Mouse (Mus musculus) layer of hippocampus, postnatal 10 days (tissue): ENCODE data around the gene Tmem179. TPM values are rescaled to one million over a fixed set of nuclear protein-coding genes. Genes with fewer than 3 reads are reported as not detected.

ENCODE experiments used
- DNase-seq, 2 experiments: peaks; one replicate each; pipeline ENCODE4 v3.0.0; 2021; ENCODE audit warnings: low spot score in 2 of 2
- total RNA-seq, 2 experiments: library from RNA; stranded (reverse); gene quantifications; 2 replicates each; pipeline ENCODE4 v1.2.3; 2021

Tmem179 gene
- total RNA-seq, 2 experiments from 2014 or later: 108 to 118 TPM

DNA sequence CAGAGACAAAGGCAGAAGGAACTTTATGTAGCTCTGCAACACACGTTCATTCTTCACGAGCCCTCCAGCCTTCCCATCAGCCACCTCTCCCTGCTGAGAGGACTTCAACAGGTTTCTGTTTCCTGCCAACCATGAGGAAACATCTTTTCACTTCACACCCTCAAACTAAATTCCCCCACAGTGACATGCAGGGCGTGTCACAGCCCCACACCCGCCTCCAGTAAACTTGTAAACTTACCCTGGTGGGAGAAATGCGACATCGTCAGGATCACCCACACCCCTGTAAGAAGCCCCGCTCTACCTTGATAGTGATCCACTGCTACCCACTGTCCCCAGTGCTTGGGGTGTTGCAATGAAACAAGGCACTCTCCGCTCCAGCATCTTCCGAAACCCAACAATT is 21.8 kb upstream of the Tmem179 start:
- DNase-seq: no peak

DNA sequence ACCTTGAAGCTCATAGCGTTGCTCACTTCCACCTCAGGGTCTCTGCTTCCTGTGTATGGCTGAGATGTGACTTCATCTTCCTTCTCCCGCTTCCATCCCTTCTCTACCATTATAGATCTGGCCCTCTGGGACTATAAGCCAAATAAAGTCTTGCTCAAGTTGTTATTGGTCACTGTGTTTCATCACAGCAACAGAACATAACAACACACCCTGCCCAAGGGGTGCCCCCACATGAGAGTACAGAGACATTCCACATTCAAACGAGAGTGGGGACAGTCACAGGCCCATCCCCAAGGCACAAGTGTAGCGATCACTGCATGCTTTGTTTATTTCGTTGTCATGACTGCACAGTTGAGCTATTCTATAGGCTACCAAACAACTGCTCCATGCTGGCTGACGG is 20.7 kb upstream of the Tmem179 start:
- DNase-seq: no peak

DNA sequence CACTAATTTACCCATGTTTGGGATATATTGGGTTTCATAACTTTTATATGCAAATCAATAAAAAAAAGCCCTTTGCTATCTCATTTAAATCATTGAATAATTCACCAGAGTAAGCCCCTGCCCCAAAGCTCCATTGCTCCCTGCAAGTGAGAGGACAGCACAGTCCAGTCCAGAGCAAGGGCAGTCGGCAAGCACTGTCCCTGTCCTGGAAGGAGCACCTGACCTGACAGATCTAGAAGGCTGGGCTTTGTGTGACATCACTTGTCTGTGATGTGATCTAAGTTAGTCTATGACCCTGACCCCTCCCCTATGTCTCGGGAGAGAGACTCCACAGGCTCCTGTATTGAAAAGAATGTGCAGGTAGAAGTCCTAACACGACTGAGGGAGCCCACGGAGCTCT is 17.2 kb upstream of the Tmem179 start:
- no peak for DNase-seq

DNA sequence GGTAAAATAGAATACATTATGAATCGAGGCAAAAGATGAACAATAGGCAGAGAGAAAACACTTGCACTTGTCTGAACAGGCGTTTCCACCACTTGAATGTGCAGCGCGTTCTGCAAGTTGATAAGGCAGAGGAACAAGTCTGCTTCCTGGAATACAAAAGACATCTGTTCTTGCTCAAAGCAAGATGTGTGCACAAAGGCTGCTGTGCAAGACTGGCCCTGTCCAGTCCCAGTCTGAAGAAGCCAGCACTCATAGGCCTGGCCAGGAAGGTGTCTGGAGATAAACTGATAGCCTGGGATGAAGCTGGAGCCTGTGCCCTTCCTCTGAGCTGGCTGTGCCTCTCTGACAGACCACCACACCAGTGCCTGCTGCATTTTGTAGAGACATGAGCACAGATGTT is 1.6 kb upstream of the Tmem179 start:
- DNase-seq: no peak

DNA sequence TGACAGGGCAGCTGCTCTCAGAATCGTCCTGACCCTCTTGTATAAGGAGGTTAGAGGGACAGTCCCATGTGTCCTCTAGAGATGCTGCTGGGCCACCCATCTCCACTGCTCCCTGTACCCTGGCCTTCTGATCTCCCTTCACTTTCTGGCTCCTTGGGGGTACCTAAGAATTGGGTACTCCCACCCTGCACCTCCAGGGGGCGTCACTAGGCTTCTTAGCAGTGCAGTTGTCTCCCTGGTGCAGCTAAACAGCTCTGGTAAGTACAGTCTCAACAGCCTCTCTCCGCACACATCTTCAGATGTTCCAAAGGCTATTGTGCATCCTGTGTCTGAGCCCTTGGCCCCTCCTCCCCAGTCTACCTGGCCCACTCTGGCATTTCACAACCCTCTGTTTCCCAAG is 1.6 kb downstream of the Tmem179 start:
- DNase-seq: no peak

DNA sequence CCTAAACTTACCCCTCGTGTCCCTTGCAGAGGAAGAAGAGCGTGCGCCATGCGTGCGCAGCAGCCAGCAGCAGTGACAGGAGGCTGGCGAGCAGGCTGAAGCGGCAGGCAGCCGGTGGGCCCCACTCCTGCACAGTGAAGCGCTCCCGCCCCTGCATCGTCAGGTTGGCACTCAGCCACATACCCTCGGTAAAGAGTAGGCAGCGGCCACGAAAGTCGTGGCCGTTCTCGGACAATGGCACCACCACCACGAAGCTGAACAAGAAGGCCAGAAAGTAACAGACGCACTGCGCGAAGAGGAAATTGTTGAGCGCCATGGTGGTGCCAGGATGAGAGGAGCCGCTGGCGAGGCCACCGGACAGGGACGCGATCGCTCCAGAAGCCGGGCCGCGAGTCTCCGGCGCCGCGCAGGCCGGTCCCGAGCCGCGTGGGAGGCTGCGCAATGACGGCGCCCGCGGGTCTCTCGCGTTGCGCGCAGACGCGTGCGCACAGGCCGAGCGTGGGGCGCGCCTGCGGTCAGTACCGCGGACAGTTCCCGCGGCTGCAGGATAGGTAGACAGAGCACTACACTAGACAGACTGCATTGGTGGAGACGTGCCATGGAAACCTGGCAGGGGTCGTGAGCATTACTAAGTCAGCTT is 5.7 kb downstream of the Tmem179 start:
- DNase-seq: peak; percentile 46 to 67

DNA sequence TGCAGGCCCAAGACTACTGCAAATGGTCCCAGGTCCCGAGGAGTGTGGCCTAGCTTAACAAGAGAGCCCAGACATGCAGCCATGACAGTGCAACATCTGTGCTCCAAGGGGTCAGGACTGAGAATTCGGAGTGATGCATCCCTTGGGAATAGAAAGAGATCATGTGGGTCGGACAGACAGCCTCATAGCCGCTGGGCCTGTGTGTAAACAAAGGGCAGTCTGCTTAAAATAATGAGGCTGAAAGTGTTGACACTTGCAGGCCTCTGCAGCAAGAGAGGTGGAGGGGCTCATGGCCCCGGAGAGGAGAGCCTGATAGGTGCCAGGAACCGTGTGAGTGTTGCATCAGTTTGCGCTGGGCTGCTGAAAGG is 6.2 kb downstream of the Tmem179 start:
- DNase-seq: no peak

DNA sequence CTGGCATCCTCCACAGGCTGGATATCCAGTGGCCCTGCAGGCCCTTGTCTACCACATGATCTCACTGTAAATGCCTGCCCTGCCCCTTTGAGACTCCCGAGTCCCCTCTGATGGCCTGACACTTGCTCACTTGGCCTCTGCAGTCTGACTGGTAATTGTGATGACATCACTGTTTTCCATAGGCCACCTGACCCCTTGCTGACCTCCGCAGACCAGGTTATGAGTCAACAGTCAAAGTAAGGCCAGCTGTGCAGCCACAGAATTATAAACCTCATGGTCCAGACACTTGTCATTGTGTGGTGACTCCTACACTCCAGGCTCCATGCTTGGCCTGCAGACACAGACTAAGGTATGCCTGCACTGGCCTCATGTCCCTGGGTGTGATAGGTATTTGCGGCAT is 8.6 kb downstream of the Tmem179 start:
- no peak for DNase-seq

DNA sequence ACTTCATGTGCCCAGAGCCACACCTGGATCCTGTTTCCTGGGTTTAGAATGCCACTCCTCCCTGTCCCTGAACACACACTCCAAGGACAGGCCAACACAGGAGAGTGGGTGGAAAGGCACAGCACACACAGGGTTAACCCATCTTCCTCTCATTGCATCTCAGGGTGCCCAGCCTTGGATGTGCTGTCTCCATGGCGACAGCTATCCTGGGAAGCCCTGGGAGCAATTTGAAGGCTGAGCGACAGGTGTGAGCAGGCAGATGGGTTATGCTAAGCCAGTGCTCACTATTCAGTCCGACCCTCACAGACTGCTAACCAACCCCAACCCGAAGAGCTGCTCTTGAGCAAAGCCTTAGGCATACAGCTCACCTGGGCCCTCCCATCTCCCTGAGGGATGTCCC is 9.3 kb downstream of the Tmem179 start:
- DNase-seq: no peak

DNA sequence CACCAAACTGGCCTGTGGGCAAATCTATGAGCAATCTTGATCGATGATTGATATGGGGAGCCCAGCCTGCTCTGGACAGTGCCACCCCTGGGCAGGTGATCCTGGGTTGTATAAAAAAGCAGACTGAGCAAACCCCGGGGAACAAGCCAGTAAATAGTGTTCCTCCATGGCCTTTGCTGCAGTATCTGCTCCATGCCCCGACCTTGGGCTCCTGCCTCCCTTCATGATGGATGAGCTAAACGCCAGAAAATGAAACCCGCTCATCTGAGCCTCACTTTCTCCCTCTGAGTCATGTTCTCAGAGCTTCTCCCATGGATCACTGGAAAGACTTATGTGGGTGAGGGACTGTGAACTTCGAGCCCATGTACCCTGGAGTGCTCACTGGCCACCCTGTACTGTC is 10.3 kb downstream of the Tmem179 start:
- DNase-seq: no peak

DNA sequence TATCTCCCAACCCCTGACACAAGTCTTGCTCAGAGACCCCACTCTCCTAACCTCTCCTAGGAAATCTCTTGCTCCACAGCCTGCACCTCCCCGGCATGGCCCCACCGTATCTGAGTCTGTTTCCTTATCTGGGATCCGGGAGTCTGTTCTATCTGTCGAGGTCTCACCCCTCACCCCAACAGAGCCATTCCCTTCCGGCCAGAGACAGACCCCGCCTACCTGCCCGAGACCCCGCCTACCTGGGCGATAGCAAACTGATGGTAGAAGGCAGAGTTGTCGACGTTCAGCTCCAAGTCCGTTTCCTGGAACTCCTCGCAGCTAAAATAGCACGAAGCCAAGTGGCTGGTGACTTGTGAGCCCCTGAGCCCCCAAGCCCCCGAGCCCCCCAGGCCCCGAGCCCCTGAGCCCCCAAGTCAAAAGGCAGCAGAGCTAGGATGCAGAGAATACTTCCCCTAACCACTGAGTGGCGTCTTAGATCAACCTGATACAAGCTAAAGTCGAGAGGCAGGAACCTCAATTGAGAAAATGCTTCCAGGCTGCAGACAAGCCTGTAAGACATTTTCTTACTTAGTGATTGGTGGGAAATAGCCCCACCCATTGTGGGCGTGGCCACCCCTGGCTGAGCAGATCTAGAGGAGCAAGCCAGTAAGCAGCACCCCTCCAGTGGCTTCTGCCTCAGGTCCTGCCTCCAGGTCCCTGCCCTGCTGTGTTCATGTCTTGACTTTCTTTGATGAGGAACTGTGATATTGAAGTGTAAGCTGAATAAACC is 13.4 kb downstream of the Tmem179 start:
- no peak for DNase-seq

DNA sequence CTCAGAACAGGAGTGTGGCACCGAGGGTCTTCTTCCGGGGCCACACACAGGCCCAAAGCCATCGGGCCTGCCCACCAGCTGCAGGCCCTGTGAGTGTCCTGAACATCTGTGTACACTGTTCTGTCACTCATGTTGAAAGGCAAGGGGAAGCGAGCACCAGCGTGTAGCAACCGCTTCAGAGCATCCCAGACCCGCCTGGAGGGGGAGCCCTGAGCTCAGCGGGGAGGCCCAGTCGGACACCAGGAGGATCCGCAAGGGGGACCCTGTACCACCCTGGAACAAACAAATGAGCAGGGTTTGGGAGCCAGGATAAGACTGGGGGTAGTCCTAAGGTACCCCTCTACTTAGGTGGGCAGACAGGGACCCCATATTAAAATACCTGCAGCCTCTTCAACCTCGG is 17.9 kb downstream of the Tmem179 start:
- DNase-seq: peak; percentile 66 to 70

DNA sequence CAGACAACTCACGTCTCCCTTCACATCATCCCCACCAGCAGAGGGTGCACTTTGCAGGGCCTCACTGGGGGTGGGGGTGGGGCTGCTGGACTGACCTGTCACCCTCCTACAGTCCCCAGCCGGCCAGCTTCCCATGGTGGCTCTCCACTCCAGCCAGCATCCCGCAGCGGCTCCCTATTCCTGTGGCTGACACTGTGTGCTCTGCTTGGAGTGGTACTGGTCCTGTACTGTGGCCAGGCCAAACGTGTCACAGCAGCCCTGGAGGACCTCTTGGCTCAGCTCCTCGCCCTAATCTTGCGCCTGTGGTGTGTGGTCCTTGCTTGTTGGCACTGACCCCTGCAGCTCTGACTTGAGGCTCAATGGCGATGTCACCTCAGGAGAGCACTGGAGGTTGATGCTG is 18.8 kb downstream of the Tmem179 start:
- DNase-seq: no peak

DNA sequence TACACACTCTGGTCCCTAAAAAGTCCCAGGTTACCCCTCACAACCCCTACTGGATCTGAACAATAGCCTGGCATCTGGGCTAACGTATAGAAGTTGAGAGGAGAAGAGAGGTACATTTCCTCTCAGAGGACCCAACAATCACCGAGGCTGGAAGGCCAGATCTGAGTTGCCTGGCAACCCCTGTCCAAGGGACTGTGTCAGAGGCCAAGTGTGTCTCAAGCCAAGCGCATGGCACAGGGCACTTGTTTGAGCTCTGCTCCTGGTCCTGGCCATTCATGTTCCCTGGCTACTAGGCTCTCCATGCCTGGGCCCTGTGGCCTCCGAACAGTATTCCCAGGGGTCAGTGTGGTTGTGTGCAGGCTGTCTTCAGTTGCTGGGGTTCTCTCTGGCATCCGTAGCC is 20.4 kb downstream of the Tmem179 start:
- DNase-seq: no peak

DNA sequence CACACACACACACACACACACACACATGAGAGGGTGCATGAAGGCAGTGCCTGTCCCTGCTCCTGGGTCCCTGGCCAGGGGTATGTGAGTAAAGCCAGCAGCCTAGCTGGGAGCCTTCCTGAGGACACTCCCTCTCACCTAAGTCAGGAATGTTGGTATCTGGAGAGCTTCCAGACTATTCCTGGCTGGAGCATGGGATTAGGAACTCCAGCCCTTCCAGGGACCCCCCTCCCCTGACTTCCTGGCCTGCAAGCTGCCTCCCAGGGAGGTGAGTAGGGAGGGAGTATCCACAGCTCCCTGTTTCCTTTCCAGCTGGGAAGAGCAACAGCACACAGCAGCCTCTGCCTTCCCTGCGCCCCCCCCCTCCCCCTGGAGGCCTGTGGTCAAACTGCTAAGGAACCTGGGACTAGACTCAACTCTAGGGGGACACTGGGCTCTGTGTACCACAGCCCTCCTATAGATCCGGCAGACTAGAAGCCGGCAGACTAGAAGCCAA is 26.1 kb downstream of the Tmem179 start:
- DNase-seq: no peak

DNA sequence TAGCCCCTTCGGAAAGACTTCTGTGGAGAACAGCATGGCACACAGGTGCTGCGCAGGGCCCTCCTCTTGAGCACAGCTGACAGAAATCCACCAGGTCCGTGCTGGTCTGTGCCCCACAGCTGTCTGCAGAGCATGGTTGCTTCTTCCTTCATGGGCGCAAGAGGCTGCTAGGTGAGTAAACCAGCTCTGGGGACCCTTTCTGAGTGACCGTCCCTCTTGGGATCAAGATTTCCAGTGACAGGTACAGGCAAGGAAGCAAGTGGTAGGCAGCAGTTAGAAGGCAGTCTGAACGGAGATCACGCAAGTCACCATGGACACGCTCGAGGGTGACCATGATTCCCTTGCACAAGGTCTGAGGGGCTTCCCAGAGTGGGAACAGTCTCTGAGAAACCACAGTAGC is 27.0 kb downstream of the Tmem179 start:
- no peak for DNase-seq

DNA sequence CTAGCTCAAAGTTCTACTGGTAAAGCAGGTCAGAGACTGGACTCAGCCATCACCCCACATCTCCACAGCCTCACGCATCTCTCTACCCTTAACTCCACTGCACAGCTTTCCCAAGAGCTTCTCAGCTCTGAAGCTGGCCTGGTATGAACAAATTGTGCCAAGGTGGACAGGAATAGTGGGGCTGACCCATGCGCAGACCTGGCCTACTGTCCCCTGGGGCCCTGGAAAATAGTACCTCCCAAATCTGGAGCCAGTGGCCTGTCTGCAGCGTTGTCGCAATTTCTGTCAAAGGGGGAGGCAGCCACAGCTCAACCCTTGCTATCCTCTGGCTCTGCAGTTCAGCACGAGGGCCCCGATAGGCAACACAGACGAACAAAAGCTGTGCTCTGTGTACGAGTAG is 27.4 kb downstream of the Tmem179 start, which contains the start of gene A530016L24Rik:
A530016L24Rik (plus strand) TSS at position 315 of the 400 bp plus-strand sequence.
- DNase-seq: no peak

DNA sequence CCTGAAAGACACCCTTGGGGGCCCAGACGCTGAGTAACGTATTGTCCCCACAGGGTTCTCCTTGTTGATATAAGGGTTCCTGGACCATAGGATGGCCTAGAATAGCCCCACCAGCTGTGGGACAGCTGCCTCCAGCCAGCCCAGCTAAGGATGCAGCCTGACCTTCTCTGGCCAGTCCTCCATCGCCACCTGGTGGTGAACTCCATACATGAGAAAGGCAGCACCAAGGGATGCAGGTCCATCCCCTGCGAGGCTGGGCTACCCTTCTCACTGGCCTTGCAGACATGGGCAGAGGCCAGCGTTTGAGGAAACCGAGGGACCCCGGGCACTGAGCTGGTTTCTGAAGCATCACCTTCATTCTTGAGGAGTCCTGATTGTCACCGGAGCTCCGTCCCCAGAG is 42.8 kb downstream of the Tmem179 start:
- peak; percentile 89 to 91 for DNase-seq

DNA sequence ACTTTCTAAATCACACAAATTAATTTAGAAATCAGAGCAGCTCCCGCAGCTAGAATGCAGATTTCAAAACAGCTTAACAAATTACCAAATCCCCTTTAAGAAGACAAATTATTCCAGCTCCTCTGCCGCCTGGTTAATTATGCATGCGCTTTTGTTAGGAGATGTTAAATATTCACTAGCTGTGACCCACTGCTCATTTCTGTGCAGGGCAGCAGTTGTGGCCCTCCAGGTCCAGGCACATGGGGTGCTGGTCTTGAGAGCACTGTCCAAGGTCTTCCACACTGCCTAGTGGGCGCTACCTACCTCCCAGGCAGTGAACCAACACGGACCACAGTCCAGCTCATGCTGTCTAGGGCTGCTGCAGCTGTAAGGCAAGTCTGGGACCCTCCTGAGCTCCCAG is 46.3 kb downstream of the Tmem179 start:
- no peak for DNase-seq

DNA sequence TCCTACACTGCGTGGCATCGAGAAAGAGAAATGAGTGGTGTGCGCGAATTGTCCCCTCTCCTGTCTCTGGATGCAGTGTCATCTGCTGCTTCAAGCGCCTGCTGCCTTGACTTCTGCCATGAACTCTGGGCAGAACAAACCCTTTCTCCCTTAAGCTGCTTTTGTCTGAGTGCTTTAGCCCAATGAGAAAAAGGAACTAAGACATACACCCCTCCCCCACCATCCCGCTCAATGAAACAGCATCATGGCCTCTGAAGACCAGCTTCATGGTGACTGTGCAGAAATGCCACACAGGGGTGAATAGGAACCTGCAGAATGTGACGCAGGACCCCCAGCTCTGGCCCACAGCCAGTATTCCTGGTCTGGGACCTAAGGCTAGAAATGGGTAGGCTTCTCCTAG is 47.2 kb downstream of the Tmem179 start:
- no peak for DNase-seq

DNA sequence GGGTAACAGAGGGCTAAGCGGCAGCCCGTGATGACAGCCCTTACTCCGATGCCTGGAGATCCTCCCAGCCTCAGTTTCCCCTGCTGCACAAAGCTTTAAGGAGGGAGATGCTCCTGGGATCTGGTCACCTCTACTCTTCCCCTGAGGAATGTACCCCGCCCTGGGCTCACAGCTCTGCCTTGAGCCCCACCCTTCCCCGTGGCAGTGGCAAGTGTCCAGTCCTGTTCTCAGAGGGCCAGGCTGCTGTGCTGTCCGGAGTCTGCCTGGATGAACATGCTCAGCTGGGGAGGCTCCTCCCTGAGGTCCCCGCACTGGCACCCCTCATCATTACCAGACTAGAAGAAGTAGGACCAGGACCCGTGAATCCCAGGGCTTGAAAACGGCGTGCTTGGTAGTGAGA is 49.2 kb downstream of the Tmem179 start:
- no peak for DNase-seq

DNA sequence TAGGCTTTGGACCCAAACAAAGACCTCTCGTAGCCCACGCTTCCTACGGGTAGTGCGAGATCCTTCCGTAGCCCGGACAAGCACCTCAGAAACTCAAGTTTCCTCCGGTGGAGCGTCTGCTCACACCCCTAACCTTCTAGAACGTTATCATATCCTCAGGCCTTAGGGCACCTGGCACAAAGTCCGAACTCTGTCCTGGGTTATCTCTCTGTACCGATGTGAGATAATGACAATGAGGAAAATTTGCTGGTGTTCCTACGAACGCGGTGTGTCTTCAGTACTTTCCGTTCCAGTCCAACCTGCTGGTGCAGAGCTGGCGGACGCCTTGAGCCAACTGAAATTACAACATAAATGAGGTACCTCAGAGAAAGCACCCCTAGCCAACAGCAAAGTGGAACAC is 50.6 kb downstream of the Tmem179 start:
- no peak for DNase-seq

DNA sequence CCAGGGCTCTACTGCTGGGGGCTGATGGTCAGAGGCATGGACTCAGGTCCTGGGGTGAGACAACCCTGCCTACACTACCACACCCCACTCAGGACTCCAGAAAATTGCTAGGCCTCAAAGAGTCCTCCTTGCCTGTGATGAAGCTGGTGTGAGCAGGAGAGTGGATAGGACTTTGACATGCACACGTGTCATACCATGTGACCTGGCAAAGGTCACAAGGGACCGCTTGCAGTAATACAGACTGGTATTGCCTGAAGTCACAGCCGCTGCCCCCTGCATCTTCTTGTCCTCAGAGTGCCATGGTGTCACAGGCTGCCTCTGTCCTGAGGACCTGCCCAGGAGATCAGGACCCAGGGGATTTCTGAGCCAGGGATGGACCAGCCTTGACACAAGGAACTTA is 52.0 kb downstream of the Tmem179 start:
- DNase-seq: no peak
